ENCODE assay signal across 20 mouse cellular contexts in the genomic region with DNA sequence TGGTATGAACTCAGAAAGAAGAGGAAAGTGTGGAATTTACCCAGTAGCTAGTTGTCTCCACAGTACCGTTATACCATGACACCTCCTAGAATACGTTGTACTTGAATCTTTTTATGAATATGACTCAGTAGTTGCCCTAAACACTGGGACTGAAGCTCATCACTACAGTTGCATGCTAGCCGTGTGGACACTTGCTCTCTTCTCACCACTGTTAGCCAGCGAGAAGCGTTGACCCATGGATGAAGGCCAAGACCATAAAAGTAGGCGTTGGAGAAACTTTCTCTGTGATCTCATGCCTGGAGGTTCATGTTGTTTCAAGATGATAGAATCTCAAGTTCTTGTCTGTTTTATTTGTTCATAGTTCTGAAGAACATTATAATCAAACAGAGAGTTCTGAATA.
DNase-seq lines count a peak whose midpoint lies in the region; ATAC-seq and TF ChIP-seq lines count a peak whose summit lies in the region.
"Had no signal": no experiment of that assay in that cellular context is flagged by ENCODE, and none has a peak within 500 bp of the region (broad histone marks: within the 10 kb centered on the region; RNA-seq: fewer than 3 reads in every experiment).

No protein-coding gene starts in this region.

- no peak overlapping the region for H3K27ac ChIP-seq in kidney, adult 2 months (ENCODE audit: insufficient read depth, low read depth, low read length)
- no peak overlapping the region for H3K27ac ChIP-seq in kidney, embryonic 15.5 days
- H3K27ac ChIP-seq in lung, embryonic 15.5 days = no peak overlapping the region
- no peak overlapping the region for H3K27ac ChIP-seq in forebrain, embryonic 16.5 days (ENCODE audit: low read length)
- H3K27ac ChIP-seq: forebrain, embryonic 10.5 days; heart, embryonic 13.5 days; hindbrain, embryonic 13.5 days; midbrain, embryonic 12.5 days had no signal

- DNase-seq in kidney, adult 2 months = peak; percentile 34
- peak; percentile 25 for DNase-seq in ovary, postnatal 14 days (ENCODE audit: low spot score)
- no peak for DNase-seq in ovary, adult 18-20 months (ENCODE audit: low spot score)
- DNase-seq in lung, postnatal 4 days = peak; percentile 29 to 42
- DNase-seq: adrenal gland, postnatal 36 days; cerebellum, adult 11-12 months; cerebellum, postnatal 25 days; heart, adult 11 months; right cerebral cortex, adult 18-20 months; thymus, postnatal 25 days had no signal

- TF ChIP-seq CTCF in kidney, adult 2 months (conservative IDR thresholded peaks at IDR 0.05; ENCODE audit: insufficient read depth, insufficient read length, low read depth, low read length) = no peak

- no peak overlapping the region for H3K4me3 ChIP-seq in kidney, adult 2 months (ENCODE audit: insufficient read depth, low read depth, low read length)
- H3K4me3 ChIP-seq in kidney, embryonic 15.5 days (replicated peaks) = no peak overlapping the region
- no peak overlapping the region for H3K4me3 ChIP-seq in lung, embryonic 15.5 days
- no peak overlapping the region for H3K4me3 ChIP-seq in forebrain, embryonic 16.5 days (replicated peaks; ENCODE audit: low read length)
- H3K4me3 ChIP-seq: forebrain, embryonic 10.5 days; heart, embryonic 13.5 days; hindbrain, embryonic 13.5 days; midbrain, embryonic 12.5 days had no signal

- 69% methylated on average over 6 of the region's 6 CpGs for WGBS in kidney, adult 2 months
- WGBS in kidney, embryonic 15.5 days = 69% methylated on average over 6 of the region's 6 CpGs
- WGBS in lung, embryonic 15.5 days = 55% methylated on average over 6 of the region's 6 CpGs
- 94% methylated on average over 6 of the region's 6 CpGs for WGBS in forebrain, embryonic 16.5 days

- no peaks in the 10 kb centered on the region for H3K9me3 ChIP-seq in kidney, embryonic 15.5 days (replicated peaks)
- H3K9me3 ChIP-seq in lung, embryonic 15.5 days = no peaks in the 10 kb centered on the region
- no peaks in the 10 kb centered on the region for H3K9me3 ChIP-seq in forebrain, embryonic 16.5 days (ENCODE audit: control insufficient read depth, low read length)
- H3K9me3 ChIP-seq: forebrain, embryonic 10.5 days; heart, embryonic 13.5 days; hindbrain, embryonic 13.5 days; midbrain, embryonic 12.5 days had no signal

- no peaks in the 10 kb centered on the region for H3K36me3 ChIP-seq in kidney, adult 2 months (ENCODE audit: control insufficient read depth, insufficient read depth, low read length)
- H3K36me3 ChIP-seq in kidney, embryonic 15.5 days = no peaks in the 10 kb centered on the region
- no peaks in the 10 kb centered on the region for H3K36me3 ChIP-seq in lung, embryonic 15.5 days
- H3K36me3 ChIP-seq in forebrain, embryonic 16.5 days (ENCODE audit: control insufficient read depth, insufficient read depth) = no peaks in the 10 kb centered on the region
- H3K36me3 ChIP-seq: forebrain, embryonic 10.5 days; heart, embryonic 13.5 days; hindbrain, embryonic 13.5 days; midbrain, embryonic 12.5 days had no signal

- TF ChIP-seq POLR2A in kidney, adult 2 months (IDR thresholded peaks at IDR 0.05; ENCODE audit: low read depth, low read length) = no peak

- H3K4me1 ChIP-seq in kidney, adult 2 months (ENCODE audit: control insufficient read depth, insufficient read depth, low read length) = no peaks in the 10 kb centered on the region
- no peaks in the 10 kb centered on the region for H3K4me1 ChIP-seq in kidney, embryonic 15.5 days
- no peaks in the 10 kb centered on the region for H3K4me1 ChIP-seq in lung, embryonic 15.5 days
- no peaks in the 10 kb centered on the region for H3K4me1 ChIP-seq in forebrain, embryonic 16.5 days (replicated peaks; ENCODE audit: control insufficient read depth, insufficient read depth, low read length)
- H3K4me1 ChIP-seq: heart, embryonic 13.5 days; hindbrain, embryonic 13.5 days; midbrain, embryonic 12.5 days had no signal

- no peak overlapping the region for H3K9ac ChIP-seq in kidney, embryonic 15.5 days
- no peak overlapping the region for H3K9ac ChIP-seq in lung, embryonic 15.5 days
- no peak overlapping the region for H3K9ac ChIP-seq in forebrain, embryonic 16.5 days (replicated peaks; ENCODE audit: low read depth, low read length)
- H3K9ac ChIP-seq: heart, embryonic 13.5 days; hindbrain, embryonic 13.5 days; midbrain, embryonic 12.5 days had no signal

- H3K27me3 ChIP-seq in kidney, adult 2 months (replicated peaks; ENCODE audit: control insufficient read depth, insufficient read depth, low read length) = no peaks in the 10 kb centered on the region
- no peaks in the 10 kb centered on the region for H3K27me3 ChIP-seq in kidney, embryonic 15.5 days
- no peaks in the 10 kb centered on the region for H3K27me3 ChIP-seq in lung, embryonic 15.5 days
- no peaks in the 10 kb centered on the region for H3K27me3 ChIP-seq in forebrain, embryonic 16.5 days (replicated peaks; ENCODE audit: control insufficient read depth, insufficient read depth, low read length)
- H3K27me3 ChIP-seq: CH12.LX; heart, embryonic 13.5 days; hindbrain, embryonic 13.5 days; midbrain, embryonic 12.5 days had no signal

- ATAC-seq in kidney, embryonic 15.5 days (replicated peaks; ENCODE audit: low FRiP score) = no peak
- peak; percentile 59; the same call in 1 of the 2 replicates for ATAC-seq in lung, embryonic 15.5 days (ENCODE audit: borderline replicate concordance, extremely low read depth, low FRiP score, low TSS enrichment)
- no peak for ATAC-seq in megakaryocyte-erythroid progenitor cell, adult 5-6 weeks (replicated peaks; ENCODE audit: low FRiP score, low TSS enrichment, poor library complexity, severe bottlenecking)
- no peak for ATAC-seq in forebrain, embryonic 16.5 days
- ATAC-seq: inflammation-experienced regulatory T-cells, adult 6 months had no signal

- no peak overlapping the region for H3K4me2 ChIP-seq in kidney, embryonic 15.5 days
- H3K4me2 ChIP-seq in lung, embryonic 15.5 days = no peak overlapping the region
- H3K4me2 ChIP-seq in forebrain, embryonic 16.5 days (ENCODE audit: low read length) = no peak overlapping the region
- H3K4me2 ChIP-seq: heart, embryonic 13.5 days; hindbrain, embryonic 13.5 days; midbrain, embryonic 12.5 days had no signal
